Mouse (Mus musculus) CD8-positive naive resting alpha-beta T cell, adult 2 months (primary cell): ENCODE measurements around the gene Atp1a4.

Experiments used
- DNase-seq, 2 experiments: peaks; one replicate each; pipeline ENCODE4 v3.0.0; 2022; ENCODE audit warnings: low read depth in 2 of 2, low spot score in 2 of 2

Atp1a4 gene

DNA sequence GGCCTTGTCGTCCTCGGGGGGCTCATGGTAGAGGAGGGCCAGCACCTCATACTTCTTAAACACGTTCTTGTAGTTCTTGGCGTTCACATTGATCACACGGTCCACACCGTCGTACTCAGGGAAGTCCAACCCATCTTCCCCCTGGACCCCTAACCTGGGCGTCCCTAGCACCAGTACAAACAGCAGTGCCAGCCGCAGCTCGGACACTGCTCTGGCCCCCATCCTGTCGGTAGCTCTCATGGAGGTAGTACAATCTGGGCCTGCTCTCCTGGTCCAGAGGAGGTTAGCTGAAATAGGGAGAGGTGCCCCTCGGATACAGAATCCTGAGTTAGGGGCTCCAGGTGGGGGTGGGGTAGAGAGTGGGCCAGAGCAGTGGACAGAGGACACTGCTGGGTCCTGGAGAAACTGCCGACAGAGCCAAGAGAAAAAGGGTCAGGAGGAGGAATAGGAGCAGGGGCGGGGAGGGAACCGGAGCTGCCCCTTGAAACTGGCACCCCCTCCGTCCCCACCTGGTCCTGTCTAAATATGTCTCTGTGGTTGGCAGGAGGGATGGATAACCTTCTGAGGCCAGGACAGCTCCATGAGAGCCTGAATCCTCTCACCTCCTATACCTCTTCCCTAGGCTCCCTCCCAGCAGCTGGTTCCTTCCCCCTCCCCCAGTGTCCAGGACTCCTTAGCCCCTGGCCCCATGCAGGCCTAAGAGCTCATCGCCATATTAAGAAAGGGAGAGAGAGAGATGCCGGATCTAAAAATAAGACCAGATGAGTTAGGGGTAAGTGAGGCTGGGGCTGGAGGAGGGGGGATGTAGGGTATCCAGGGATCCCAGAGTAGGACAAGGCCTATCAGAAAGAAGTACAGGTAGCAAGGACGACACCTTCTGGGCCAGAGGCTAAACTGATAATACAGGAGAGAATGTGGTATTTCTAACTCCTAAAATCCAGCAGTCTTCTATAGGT, 38.5 kb downstream of the Atp1a4 start, which contains the start of gene Casq1:
Gene Casq1 (minus strand): TSS at position 418 of the 956 bp plus-strand sequence.
- DNase-seq, result no peak

DNA sequence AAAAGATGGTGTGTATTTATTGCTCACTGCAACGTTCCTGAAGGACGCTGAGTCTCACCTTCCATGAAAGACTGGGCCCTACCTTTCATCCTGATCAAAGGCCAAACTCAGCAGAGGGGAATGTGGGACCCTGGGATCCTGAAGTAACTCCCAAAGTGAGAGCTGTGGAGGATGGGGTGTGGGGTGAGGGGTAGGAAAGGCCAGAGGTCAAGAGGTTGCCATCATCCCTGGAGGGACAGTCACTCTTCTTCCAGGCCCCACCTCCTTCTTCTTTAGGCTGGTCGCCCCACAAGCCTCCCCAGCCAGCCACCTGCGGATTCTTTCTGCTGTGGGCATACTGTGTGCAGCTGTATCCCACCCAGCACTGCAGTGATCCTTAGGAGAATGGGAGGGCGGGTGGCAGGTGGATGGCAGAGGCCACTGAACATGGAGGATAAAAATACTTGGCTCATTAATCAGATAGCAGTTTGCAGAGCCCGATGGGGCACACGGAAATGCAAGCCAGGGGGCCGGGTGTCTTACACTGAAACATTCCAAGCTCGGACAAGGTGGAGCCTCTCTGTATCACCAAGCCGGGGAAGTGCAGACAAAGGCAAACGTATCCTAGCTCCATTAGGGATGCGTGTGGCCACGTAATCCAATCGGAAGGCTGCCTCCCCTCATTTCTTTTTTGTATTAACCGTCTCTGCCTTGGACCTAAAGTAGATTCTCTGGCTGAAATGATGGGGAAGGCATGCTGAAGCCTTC, 39.9 kb downstream of the Atp1a4 start:
- no peak for DNase-seq

DNA sequence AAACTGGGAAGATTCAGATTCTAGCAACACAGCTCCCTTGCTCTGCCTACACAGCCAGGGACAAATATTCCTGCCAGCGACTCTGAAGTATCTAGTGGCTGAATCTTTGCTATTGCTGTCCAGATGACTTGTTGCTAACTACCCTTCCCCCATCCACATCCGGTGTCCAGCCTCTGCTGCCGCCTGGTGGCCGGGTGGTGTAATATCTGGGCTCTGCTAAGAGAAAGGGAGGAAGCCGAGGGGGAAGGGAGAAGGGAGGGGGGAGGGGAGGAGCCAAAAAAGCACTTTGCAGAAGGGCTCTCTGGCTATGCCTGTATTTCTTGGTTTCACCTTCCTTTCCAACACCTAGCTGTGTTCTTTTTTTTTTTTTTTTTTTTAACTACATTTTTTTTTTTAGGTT, 41.1 kb downstream of the Atp1a4 start:
- peak; percentile 70 to 79 for DNase-seq

DNA sequence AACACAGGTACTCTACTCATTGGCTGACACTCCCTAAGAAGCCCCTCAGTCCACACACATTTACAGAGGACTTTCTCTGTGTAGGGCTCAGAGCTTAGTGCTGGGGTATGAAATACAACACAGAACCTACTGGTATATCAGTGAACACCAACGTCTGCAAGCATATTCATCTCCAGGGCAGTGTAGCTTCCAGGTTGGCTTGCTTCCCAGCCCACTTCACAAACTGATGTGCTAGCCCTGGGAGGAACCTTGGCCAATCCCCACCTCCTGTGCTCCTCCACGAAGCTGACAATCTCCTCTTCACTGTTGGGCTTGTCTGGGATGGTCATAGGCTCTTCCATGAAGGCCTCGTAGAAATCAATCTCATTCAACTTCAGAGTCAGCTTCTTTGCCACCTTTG, 43.5 kb downstream of the Atp1a4 start:
- no peak for DNase-seq

DNA sequence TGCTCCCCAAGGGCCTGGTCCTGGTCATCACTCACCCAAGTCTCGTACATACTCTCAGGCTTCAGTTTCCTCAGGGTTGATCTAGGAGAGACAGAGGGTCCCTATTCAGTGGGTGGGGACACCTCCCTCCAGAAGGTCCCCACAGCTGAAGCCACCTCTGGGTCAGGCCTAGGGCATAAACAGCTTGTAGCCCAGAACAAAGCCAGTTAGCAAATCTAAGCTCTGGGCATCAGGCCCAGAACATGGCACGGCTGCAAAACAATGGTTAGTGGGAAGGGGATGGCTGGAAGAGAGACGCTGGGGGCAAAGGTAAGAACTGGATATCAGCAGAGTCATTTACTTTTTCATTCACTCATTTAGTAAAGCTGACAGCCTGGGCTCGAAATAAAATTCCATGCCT, 44.4 kb downstream of the Atp1a4 start:
- no peak for DNase-seq

DNA sequence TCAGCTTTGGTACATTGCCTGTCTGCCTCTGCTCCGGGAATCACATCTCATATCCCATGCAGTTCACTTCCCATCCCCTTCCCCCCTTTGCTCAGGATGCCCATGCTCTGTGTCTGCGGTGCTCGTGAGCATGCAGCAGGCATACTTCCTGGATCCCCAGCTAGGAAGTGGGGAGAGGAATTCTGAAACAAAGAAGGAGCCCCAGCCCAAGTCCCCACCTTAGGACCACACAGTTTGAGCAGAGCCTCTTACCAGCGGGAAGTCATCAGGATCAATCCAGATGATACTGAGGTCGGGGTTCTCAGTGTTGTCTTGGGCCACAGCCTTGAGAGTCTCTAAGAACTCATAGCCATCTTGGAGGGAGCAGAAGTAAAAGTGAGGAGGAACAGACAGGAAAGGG, 45.4 kb downstream of the Atp1a4 start:
- DNase-seq, result no peak

DNA sequence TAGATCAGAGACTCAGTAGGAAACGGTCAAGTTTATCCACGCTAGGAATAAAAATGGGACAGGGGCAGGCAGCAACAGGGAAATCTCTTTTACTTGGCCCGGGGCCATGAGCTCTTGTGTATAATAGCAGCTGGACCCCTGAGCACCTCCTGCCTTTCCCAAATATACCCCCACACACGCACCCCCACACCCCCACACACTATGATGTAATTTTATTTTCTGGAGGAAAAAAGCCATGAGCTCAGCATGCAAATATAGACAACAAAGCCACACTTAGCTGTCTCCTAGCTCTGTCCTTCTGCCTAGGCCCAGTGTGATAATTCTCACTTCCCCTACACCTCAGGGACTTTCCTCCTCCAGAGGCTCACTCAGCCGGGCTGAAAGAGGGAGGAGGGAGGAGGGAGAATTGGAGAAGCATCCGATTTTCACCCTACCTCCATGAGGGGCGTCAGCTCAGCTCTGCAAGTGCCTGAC, 51.1 kb downstream of the Atp1a4 start:
- no peak for DNase-seq

DNA sequence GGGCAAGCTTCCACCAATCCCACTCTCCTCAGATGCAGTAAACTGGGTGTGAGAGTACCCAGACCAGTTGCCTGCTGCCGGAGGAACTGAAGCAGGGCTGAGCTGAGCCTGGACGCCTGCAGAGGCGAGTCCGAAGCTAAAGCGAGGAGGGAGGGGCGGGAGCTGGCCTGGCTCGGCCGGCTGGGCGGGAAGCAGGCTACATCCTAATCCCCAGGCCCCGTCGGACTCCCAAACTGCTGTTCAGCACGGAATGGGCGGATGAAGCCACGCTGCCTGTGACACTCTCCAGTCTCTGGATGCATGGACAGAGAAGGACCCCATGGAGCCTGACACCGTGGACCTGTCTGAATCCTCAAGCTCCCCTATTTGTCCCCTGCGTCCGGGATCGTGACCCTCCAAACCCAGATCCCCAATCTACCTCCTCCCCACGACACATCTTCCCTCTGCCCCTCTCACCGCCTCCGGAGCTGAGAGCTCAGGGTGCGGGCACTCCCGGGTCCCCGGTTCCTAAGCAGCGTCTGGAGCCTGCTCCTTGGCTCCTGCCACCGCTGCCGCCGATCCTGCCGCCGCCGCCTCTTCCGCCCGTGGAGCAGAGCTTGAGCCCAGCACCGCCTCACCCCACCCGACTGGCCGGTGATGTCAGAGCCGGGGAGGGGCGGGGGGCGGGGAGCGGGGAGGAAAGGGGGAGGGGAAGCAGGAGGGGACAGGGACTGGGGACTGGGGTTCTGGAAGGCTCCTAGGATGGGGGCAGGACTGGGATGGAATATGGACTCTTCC, 51.9 kb downstream of the Atp1a4 start, which contains the start of gene Pea15a:
Gene Pea15a (minus strand): TSS at position 664 of the 777 bp plus-strand sequence.
- peak; percentile 49 to 62 for DNase-seq

DNA sequence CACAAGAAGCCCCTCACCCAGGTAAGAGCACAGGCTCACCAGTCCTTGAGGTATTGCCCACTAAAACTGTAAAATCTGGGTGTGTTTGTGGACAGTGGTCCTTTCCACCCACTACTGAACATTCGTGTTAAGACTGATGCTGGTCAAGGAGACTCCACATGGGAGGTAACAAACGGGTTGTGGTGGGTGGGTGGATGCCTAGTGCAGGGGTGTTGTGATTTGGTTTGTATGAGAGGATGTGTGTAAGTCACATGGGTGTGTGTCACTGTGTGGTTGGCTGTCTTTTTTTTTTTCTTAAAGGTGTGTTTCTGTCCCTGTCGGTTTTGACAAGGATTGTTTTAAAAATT, 52.5 kb downstream of the Atp1a4 start:
- peak; percentile 25 to 31 for DNase-seq

DNA sequence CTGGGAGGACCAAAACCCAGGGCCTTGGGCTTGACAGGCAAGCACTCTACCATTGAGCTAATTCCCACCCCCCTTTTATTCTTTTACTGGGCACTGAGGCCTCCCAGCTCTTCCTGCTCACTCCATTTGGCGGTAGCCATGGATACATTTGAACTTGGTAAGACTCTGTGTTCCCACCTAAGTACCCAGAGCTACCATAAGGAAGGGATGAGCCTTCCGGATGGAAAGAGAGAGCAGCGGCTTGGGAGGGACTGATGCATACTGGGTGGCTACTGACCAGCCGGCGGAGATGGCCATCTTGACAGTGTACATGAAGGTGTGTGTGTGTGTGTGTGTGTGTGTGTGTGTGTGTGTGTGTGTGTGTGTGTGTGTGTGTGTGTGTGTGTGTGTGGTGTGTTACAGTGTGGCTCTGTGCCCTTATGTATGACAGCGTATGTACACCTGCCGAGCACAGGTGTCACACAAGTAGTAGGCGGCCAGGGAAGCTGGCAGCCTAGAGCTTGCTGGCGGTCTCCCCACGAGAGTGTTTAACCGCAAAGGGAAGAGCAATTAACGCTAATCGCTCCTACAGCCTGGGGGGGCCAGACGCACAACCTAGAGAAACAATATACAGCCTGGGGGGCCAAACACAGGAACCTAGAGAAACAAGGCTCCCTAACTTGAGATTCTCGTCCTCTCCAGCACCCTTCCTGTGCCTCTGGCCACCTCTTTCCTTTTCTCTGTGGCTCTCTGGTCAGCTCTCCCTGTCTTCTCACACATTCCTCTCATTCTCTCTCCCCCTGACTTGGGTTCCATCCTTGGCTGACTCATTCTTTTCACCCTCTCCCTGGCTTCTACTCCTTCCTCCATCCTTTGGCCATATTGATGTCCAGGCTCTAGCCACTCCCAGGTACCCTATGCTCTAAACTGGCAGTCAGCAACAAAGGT, 53.1 kb downstream of the Atp1a4 start:
- no peak for DNase-seq

DNA sequence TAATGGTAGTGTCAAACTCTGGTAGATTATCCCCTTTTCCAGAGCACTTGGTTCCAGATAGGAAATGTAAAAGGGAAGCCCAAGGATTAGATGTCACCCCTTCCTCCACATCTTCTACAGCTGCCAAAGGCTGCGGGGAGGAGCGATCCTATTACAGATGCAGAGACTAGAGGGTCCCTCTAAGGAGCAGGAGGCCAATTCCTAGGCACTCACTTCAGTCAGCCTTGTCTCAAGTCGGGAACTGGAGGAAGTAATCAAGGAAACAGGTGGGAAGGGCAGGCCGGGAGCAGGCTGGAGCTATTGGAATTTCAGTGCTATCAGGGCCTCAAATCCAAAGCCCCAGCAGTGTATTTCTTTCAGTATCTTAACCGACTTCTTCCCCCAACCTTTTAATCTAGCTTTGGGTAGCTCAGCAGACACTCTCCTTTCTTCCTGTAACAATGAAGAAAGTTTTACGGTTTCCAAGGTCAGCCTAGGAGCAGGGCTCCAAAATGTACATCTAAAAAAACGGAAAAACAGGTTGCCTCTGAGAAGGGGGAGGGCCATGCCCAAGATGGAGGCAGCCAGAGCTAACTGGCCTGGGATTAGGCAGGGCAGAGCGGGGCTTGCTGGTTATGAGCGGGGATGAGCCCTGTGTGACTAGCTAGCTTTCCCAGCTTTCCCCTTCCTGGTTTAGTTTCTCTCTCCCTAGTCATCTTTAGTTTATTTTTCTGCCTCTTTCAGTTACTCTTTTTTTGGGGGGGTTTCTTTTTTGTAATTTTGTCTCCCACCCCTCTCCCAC, 54.0 kb downstream of the Atp1a4 start:
- no peak for DNase-seq

DNA sequence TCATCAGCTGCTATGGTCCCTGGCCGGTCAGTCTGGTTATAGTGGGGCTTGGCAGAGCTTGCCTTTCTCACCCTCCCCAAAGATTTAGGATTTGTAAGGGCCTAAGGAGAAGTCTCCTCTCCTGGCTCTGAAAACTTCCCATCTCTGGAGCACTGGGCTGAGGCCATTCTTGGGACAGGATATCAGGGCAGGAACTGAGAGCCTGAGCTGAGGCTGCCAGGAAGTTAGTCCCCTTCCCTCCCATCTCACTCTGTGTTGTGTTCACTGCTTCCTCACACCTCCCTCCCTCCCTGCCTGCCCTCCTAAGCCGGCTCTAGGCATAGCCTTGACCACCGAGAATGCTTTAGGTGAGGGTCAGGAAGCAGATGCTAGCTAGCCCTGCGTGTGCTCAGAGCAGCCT, 54.6 kb downstream of the Atp1a4 start:
- DNase-seq, result no peak

DNA sequence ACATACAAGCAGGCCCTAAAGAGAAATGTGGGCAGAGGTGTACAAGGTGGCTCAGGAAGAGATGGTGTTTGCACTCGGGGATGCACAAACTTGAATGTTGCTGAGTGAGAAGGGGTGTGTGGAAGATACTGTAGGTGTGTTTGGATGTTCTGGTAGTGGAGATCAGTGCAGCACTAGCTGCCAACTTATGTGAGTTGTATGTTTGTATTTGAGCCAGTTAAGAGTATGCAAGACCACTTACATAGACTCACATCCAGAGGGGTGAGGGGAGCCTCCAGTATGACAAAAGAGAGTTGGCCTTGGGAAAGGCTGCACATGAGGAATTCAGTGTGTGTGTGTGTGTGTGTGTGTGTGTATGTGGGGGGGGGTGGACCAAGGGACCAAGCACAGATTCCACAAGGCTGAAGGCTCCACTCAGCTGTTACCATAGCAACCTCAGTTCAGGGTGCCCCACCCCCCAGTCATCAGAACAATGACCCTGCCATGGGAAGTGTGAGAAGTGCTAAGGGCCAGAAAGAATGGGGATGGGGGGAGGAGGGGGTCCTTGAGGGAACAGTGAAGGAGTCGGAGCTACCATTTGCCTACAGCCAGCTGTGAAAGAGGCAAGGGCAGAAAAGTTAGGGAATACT, 55.2 kb downstream of the Atp1a4 start:
- no peak for DNase-seq

DNA sequence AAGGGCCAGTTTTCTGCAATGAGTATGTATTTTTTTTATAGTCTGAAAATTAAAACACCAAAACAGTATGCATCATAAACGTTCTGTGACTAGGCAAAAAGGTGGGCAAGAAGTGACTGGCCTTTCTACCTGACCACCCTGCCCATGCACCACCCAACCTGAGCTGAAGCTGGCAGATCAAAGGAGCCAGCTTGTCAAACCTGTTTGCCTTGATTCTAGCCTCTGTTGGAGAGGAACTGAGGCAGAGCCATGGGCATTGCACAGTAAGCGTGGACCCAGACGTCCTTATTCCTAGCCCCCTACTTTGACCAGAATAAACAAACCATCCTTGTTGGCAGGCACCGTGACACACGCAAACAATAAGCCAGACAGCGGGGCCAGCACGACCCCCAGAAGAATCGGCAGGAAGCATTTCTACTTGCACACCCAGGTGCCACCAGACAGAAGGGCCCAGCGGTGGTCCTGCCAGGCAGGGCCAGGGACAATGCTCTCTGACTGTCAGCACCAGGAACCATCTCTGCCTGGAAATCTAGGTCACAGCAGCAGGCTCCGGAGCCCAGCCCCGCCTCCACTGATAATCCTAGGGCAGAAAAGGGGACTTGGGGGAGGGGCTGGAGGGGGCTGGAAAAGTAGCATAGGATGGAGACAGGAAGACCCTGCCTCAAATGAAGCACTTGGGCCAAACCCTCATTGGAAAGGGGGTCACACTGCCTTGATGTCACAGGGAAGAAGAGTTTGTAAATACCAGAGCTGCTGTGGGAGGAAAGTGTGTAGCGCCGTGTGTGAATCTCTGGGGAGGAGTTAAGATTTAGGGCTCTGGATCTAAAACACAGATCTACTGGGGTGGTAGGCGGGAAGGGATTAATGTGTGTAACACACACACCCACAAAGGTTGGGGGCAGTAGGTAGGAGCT, 56.0 kb downstream of the Atp1a4 start:
- DNase-seq, result no peak

DNA sequence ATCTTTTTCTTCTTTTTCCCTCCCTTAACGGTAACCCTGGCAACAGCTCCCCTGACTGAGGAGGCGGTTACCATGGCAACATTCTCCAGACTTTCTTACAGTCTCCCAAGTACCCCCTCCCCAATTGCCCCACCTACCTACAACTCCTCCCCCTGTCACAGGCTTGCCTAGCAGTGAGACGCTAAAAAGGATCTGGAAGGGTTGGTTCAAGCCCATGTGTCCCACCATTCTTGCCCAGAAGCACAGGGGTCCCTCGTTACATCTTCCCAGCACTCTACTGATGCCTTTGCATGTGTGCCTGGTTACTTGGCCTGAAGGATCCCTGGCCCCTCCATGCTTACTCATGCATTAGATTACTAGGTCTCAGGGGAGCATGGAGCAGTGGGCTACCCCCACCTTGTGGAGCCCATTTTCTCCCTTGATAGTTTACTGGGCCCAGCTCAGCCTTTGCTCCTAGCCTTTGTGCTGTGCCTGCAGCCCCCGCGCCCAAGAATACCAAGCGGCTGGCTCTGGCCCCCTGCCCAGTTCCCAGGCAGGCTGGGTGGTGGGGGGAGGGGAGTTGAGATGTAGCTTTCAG, 57.3 kb downstream of the Atp1a4 start:
- DNase-seq, result no peak

DNA sequence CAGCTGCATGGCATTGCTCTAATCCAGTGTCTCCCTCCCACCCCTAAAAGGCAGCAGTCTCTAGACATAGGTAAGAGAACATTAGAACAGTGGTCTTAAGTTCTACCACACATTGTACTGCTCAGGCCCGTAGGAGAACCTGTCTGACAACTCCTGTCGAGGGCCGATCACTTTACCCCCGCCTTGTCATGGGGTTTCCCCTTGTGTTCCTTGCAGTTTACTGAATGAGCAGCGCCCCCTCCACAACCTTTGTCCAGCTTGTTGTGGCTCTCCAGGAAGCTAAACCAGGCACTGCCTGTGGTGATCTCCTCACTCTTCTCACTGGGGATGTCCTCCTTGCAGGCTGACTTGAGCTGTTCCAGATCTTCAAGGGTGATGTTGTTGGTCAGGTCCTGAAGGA, 58.1 kb downstream of the Atp1a4 start:
- no peak for DNase-seq

DNA sequence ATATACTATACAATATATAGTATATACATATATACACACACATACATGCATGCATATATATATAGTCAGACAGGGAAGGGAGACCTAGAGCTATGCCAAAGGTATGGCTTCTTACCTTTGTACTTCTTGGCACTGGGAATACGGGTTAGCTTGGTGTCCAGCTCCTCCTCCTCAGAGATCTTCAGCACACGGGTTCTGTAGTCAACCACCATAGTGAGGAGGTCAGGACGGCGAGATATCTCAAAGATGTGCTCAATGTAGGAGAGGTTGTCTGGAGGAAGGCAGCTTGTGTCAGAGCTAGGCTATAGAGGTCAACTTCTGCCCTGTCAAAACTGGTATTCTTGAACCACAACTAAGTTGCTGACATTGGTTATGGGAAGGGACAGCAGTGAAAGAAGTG, 59.2 kb downstream of the Atp1a4 start:
- no peak for DNase-seq

DNA sequence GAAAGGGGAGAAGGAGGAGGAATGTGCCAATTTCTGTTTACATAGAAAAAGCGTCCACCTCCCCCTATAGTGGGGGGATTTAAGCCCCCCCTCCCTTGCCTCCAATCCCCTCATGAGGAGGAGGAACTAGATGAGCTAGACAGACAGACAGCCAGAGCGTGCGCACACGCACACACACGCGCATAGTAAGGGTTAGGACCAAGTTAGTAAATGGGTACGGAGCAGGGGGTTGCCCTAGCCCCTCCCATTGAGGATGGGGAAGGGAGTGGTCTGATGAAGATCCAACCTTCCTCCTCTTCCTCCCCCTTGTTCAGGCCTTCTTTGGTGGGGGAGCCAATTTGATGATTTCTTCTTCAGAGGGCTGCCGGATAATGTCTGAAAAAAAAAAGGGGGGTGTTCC, 59.9 kb downstream of the Atp1a4 start:
- no peak for DNase-seq
